Mouse (Mus musculus) forebrain, embryonic 14.5 days (tissue): ENCODE results near the gene Galns. TPM values are rescaled to one million over a fixed set of nuclear protein-coding genes. Genes with fewer than 3 reads are reported as not detected.
A peak's percentile ranks its signal among the peaks of the same experiment; 100 is the strongest.

Source experiments
- ATAC-seq: fragments of 200-750 bp; cut with Nextera tagmentation; 2 replicates; pipeline ENCODE4 v1.8.0; 2017; ENCODE audit warnings: mild to moderate bottlenecking, moderate library complexity
- DNase-seq: peaks from one replicate; pipeline ENCODE4 v3.0.0-alpha.2; 2015; ENCODE audit warnings: low spot score
- H3K27ac ChIP-seq: fragments of 300-500 bp; sonication (generic); 2 replicates; pipeline ENCODE4 v1.5.1; 2014; ENCODE audit warnings: low read depth, mild to moderate bottlenecking, control low read depth, low read length, moderate library complexity
- H3K27me3 ChIP-seq: fragments of 300-500 bp; sonication (generic); replicated peaks from 2 replicates; pipeline ENCODE4 v1.6.1; 2014; ENCODE audit warnings: low read length, control low read depth, mixed read lengths; ENCODE audit not compliant: control insufficient read depth, insufficient read depth
- H3K36me3 ChIP-seq: fragments of 300-500 bp; sonication (generic); 2 replicates; pipeline ENCODE4 v1.6.1; 2014; ENCODE audit warnings: low read length, control low read depth; ENCODE audit not compliant: control insufficient read depth, insufficient read depth
- H3K4me1 ChIP-seq: fragments of 300-500 bp; sonication (generic); 2 replicates; pipeline ENCODE4 v1.6.1; 2014; ENCODE audit warnings: antibody characterized with exemption, low read length, control low read depth; ENCODE audit not compliant: control insufficient read depth, insufficient read depth
- H3K4me2 ChIP-seq: fragments of 300-500 bp; sonication (generic); 2 replicates; pipeline ENCODE4 v1.6.1; 2014; ENCODE audit warnings: mild to moderate bottlenecking, control low read depth, low read length
- H3K4me3 ChIP-seq: fragments of 300-500 bp; sonication (generic); 2 replicates; pipeline ENCODE4 v1.5.1; 2014; ENCODE audit warnings: low read depth, low read length, control low read depth
- H3K9ac ChIP-seq: fragments of 300-500 bp; sonication (generic); 2 replicates; pipeline ENCODE4 v1.6.1; 2014; ENCODE audit warnings: mild to moderate bottlenecking, low read length, control low read depth, moderate library complexity
- H3K9me3 ChIP-seq: fragments of 300-500 bp; sonication (generic); replicated peaks from 2 replicates; pipeline ENCODE4 v1.6.1; 2016; ENCODE audit warnings: low read length, control low read depth, mixed read lengths; ENCODE audit not compliant: control insufficient read depth
- WGBS: fragments of 180-500 bp; shearing (Covaris S2); extraction: QIAGEN DNeasy Blood & Tissue Kit; methylation state at CpG from one replicate; pipeline ENCODE4 v1.1.7; 2014; 5-methylcytosine and 5-hydroxymethylcytosine counted together
- polyA plus RNA-seq: library from polyadenylated mRNA; unstranded; fragments of >200 nt; fragmentation: Nextera tagmentation; extraction: Ambion mirVana; gene quantifications from 2 replicates; pipeline ENCODE4 v1.2.1, GENCODE M21; 2014

Gene Galns
- polyA plus RNA-seq, 1 experiment from 2014 or later: 3.5 TPM

GRCm38 (mm10) chr8:122610209-122610608 lies 1.1 kb downstream of the Galns start:
- Histone ChIP-seq H3K4me2 (peak overlapping the region; percentile 70), H3K9me3 (no peaks in the 10 kb centered on the region), H3K9ac (no peak overlapping the region), H3K4me1 (peaks cover 10% of the 10 kb centered on the region), H3K4me3 (no peak overlapping the region), H3K27ac (no peak overlapping the region), H3K27me3 (no peaks in the 10 kb centered on the region), H3K36me3 (0 out of 2 replicates have a peak, but pooled peaks cover 4% of the 10 kb centered on the region)
- 59% methylated on average over 4 of the region's 4 CpGs for WGBS
- no peak for DNase-seq
- ATAC-seq: no peak

GRCm38 (mm10) chr8:122606810-122607209 lies 4.5 kb downstream of the Galns start:
- Histone ChIP-seq H3K4me2 (no peak overlapping the region), H3K9ac (no peak overlapping the region), H3K36me3 (no peaks in the 10 kb centered on the region), H3K27me3 (no peaks in the 10 kb centered on the region), H3K4me1 (peaks cover 5% of the 10 kb centered on the region), H3K4me3 (no peak overlapping the region), H3K9me3 (no peaks in the 10 kb centered on the region), H3K27ac (no peak overlapping the region)
- ATAC-seq: no peak
- WGBS: 79% methylated on average over 11 of the region's 12 CpGs
- no peak for DNase-seq

- DNase-seq: no peak
- H3K27ac ChIP-seq: no peak overlapping the region
- H3K9ac ChIP-seq: no peak overlapping the region
- H3K4me2 ChIP-seq: no peak overlapping the region
- H3K4me1 ChIP-seq: no peaks in the 10 kb centered on the region
- no peak for ATAC-seq
- H3K27me3 ChIP-seq: no peaks in the 10 kb centered on the region
- H3K9me3 ChIP-seq: no peaks in the 10 kb centered on the region
- WGBS: 91% methylated on average over 4 of the region's 4 CpGs
- no peaks in the 10 kb centered on the region for H3K36me3 ChIP-seq
- no peak overlapping the region for H3K4me3 ChIP-seq
These were observed 5.9 kb downstream of the Galns start for GRCm38 (mm10) chr8:122605367-122605766.

- Histone ChIP-seq H3K9me3 (no peaks in the 10 kb centered on the region), H3K4me3 (no peak overlapping the region)
- ATAC-seq: no peak
These were observed 6.6 kb downstream of the Galns start for GRCm38 (mm10) chr8:122604640-122605039.

GRCm38 (mm10) chr8:122600666-122601065 lies 10.6 kb downstream of the Galns start:
- DNase-seq: no peak
- no peak for ATAC-seq
- Histone ChIP-seq H3K9me3 (no peaks in the 10 kb centered on the region), H3K4me2 (no peak overlapping the region), H3K4me3 (no peak overlapping the region), H3K9ac (no peak overlapping the region), H3K27ac (no peak overlapping the region), H3K27me3 (no peaks in the 10 kb centered on the region), H3K36me3 (no peaks in the 10 kb centered on the region), H3K4me1 (no peaks in the 10 kb centered on the region)
- WGBS: 92% methylated on average over 9 of the region's 9 CpGs

More at GRCm38 (mm10) chr8:122604640-122605039, 6.6 kb downstream of the Galns start:
- WGBS: 72% methylated on average over 1 of the region's 1 CpGs
- no peaks in the 10 kb centered on the region for H3K4me1 ChIP-seq
- no peak overlapping the region for H3K9ac ChIP-seq
- H3K36me3 ChIP-seq: no peaks in the 10 kb centered on the region
- DNase-seq: no peak
- H3K27me3 ChIP-seq: no peaks in the 10 kb centered on the region
- no peak overlapping the region for H3K27ac ChIP-seq
- H3K4me2 ChIP-seq: no peak overlapping the region

GRCm38 (mm10) chr8:122596031-122596430 lies 15.2 kb downstream of the Galns start:
- Histone ChIP-seq H3K27ac (no peak overlapping the region), H3K27me3 (no peaks in the 10 kb centered on the region), H3K4me3 (no peak overlapping the region), H3K9me3 (no peaks in the 10 kb centered on the region), H3K4me2 (no peak overlapping the region), H3K36me3 (no peaks in the 10 kb centered on the region), H3K4me1 (no peaks in the 10 kb centered on the region), H3K9ac (no peak overlapping the region)
- ATAC-seq (no peak), DNase-seq (no peak)
- 67% methylated on average over 4 of the region's 4 CpGs for WGBS

GRCm38 (mm10) chr8:122593783-122594507 lies 17.3 kb downstream of the Galns start:
- H3K4me2 ChIP-seq: no peak overlapping the region
- H3K4me1 ChIP-seq: no peaks in the 10 kb centered on the region
- no peak overlapping the region for H3K4me3 ChIP-seq
- WGBS: 80% methylated on average over 19 of the region's 19 CpGs
- H3K9me3 ChIP-seq: no peaks in the 10 kb centered on the region
- H3K9ac ChIP-seq: no peak overlapping the region
- DNase-seq (no peak), ATAC-seq (no peak)
- peak overlapping the region; percentile 54; the same call in 1 of the 2 replicates for H3K27ac ChIP-seq
- no peaks in the 10 kb centered on the region for H3K27me3 ChIP-seq
- H3K36me3 ChIP-seq: no peaks in the 10 kb centered on the region

- H3K27ac ChIP-seq: peak overlapping the region; percentile 30; the same call in 1 of the 2 replicates
- H3K9me3 ChIP-seq: no peaks in the 10 kb centered on the region
- ATAC-seq (no peak), DNase-seq (no peak)
- no peak overlapping the region for H3K9ac ChIP-seq
- H3K4me1 ChIP-seq: no peaks in the 10 kb centered on the region
- H3K27me3 ChIP-seq: no peaks in the 10 kb centered on the region
- no peak overlapping the region for H3K4me2 ChIP-seq
- H3K36me3 ChIP-seq: no peaks in the 10 kb centered on the region
- 88% methylated on average over 12 of the region's 12 CpGs for WGBS
- no peak overlapping the region for H3K4me3 ChIP-seq
These were observed 18.0 kb downstream of the Galns start for GRCm38 (mm10) chr8:122593240-122593639.

- Histone ChIP-seq H3K9ac (no peak overlapping the region), H3K4me3 (no peak overlapping the region), H3K36me3 (no peaks in the 10 kb centered on the region), H3K4me1 (peaks cover 5% of the 10 kb centered on the region; the same call in 1 of the 2 replicates), H3K9me3 (no peaks in the 10 kb centered on the region), H3K27me3 (no peaks in the 10 kb centered on the region), H3K27ac (no peak overlapping the region), H3K4me2 (no peak overlapping the region)
- DNase-seq (no peak), ATAC-seq (no peak)
- 82% methylated on average over 10 of the region's 10 CpGs for WGBS
These were observed 24.5 kb downstream of the Galns start for GRCm38 (mm10) chr8:122586749-122587148.
